Mouse (Mus musculus) CH12.LX (cell line): ENCODE measurements around the gene Sgce. TPM values are rescaled to one million over a fixed set of nuclear protein-coding genes. Genes with fewer than 3 reads are reported as not detected.

ENCODE experiments used
- DNase-seq: peaks from one replicate; pipeline ENCODE4 v3.0.0-alpha.2; 2013; ENCODE audit errors: extremely low read depth
- H3K27ac ChIP-seq: 2 replicates; pipeline ENCODE4 v1.5.1; 2012; ENCODE audit warnings: low read depth, mild to moderate bottlenecking, control low read depth, moderate library complexity; ENCODE audit not compliant: insufficient read depth
- H3K27me3 ChIP-seq: replicated peaks from 2 replicates; pipeline ENCODE3; 2012; ENCODE audit warnings: inconsistent platforms
- H3K36me3 ChIP-seq, 2 experiments: replicated peaks in 1 of 2; 2 replicates each; pipeline versions ENCODE3 to v1.6.1; 2012; ENCODE audit warnings: inconsistent platforms in 1 of 2, low read length in 1 of 2, mild to moderate bottlenecking in 1 of 2, mixed read lengths in 1 of 2, moderate library complexity in 1 of 2; ENCODE audit not compliant: control insufficient read depth in 1 of 2, insufficient read depth in 1 of 2
- H3K4me1 ChIP-seq, 2 experiments: 2 replicates each; pipeline ENCODE4 v1.6.1; 2012; ENCODE audit warnings: inconsistent platforms in 1 of 2, moderate library complexity in 1 of 2; ENCODE audit not compliant: insufficient read depth in 2 of 2, control insufficient read depth in 1 of 2
- H3K4me2 ChIP-seq: 2 replicates; pipeline ENCODE4 v1.6.1; 2012; ENCODE audit warnings: low read depth, mild to moderate bottlenecking, control low read depth; ENCODE audit not compliant: poor library complexity, insufficient read depth, severe bottlenecking
- H3K4me3 ChIP-seq, 3 experiments: fragments of 150-350 bp in 1 of 3; sonication (generic) in 1 of 3; replicated peaks in 1 of 3; 2 replicates each; pipeline versions ENCODE3 to v1.5.1; 2011 to 2012; ENCODE audit warnings: low read depth in 2 of 3, low read length in 2 of 3, mild to moderate bottlenecking in 2 of 3, moderate library complexity in 2 of 3, control low read depth in 1 of 3, improper control_type of control experiment in 1 of 3, inconsistent platforms in 1 of 3, mixed read lengths in 1 of 3; ENCODE audit not compliant: poor library complexity in 1 of 3
- H3K79me2 ChIP-seq: replicated peaks from 2 replicates; pipeline ENCODE4 v1.6.1; 2012; ENCODE audit warnings: mild to moderate bottlenecking, moderate library complexity; ENCODE audit not compliant: control insufficient read depth, poor library complexity, insufficient read depth, severe bottlenecking; ENCODE audit errors: extremely low read depth
- H3K9ac ChIP-seq: 2 replicates; pipeline ENCODE4 v1.6.1; 2012; ENCODE audit warnings: low read depth, mild to moderate bottlenecking, control low read depth, moderate library complexity; ENCODE audit not compliant: insufficient read depth
- H3K9me3 ChIP-seq: replicated peaks from 2 replicates; pipeline ENCODE3; 2012; ENCODE audit warnings: low read length, inconsistent platforms, mixed read lengths
- CHD1 ChIP-seq: IDR thresholded peaks from 2 replicates; pipeline ENCODE4 v1.6.1; 2012; ENCODE audit warnings: low read depth, low read length, improper control_type of control experiment, inconsistent platforms
- CHD2 ChIP-seq: IDR thresholded peaks from 2 replicates; pipeline ENCODE4 v1.6.1; 2011; ENCODE audit warnings: low read length, improper control_type of control experiment
- CTCF ChIP-seq, 2 experiments: IDR thresholded peaks in 1 of 2; conservative IDR thresholded peaks in 1 of 2; 2 replicates each; pipeline ENCODE4 v1.5.1; 2011 to 2012; ENCODE audit warnings: low read depth in 2 of 2, low read length in 2 of 2, improper control_type of control experiment in 1 of 2, inconsistent platforms in 1 of 2, mild to moderate bottlenecking in 1 of 2, moderate library complexity in 1 of 2
- E2F4 ChIP-seq: IDR thresholded peaks from 2 replicates; pipeline ENCODE4 v1.6.1; 2011; ENCODE audit warnings: low read depth, low read length, improper control_type of control experiment; ENCODE audit not compliant: insufficient replicate concordance
- ELF1 ChIP-seq: IDR thresholded peaks from 2 replicates; pipeline ENCODE4 v1.6.1; 2014; ENCODE audit warnings: low read depth, mild to moderate bottlenecking, inconsistent platforms, low read length, improper control_type of control experiment
- EP300 ChIP-seq: IDR thresholded peaks from 2 replicates; pipeline ENCODE4 v1.6.1; 2011; ENCODE audit warnings: low read length, improper control_type of control experiment
- JUN ChIP-seq: IDR thresholded peaks from 2 replicates; pipeline ENCODE4 v1.6.1; 2011; ENCODE audit warnings: low read depth, mild to moderate bottlenecking, low read length, improper control_type of control experiment, moderate library complexity; ENCODE audit not compliant: insufficient read depth
- MAFK ChIP-seq: IDR thresholded peaks from 2 replicates; pipeline ENCODE4 v1.6.1; 2011; ENCODE audit warnings: low read length, improper control_type of control experiment; ENCODE audit not compliant: insufficient replicate concordance
- MAX ChIP-seq: IDR thresholded peaks from 2 replicates; pipeline ENCODE4 v1.6.1; 2011; ENCODE audit warnings: low read length, improper control_type of control experiment
- MAZ ChIP-seq: IDR thresholded peaks from 2 replicates; pipeline ENCODE4 v1.6.1; 2012; ENCODE audit warnings: low read depth, mild to moderate bottlenecking, inconsistent platforms, low read length, improper control_type of control experiment, moderate library complexity
- MEF2A ChIP-seq: IDR thresholded peaks from 2 replicates; pipeline ENCODE4 v1.6.1; 2014; ENCODE audit warnings: low read depth, mild to moderate bottlenecking, inconsistent platforms, low read length, improper control_type of control experiment, borderline replicate concordance
- MYC ChIP-seq: IDR thresholded peaks from 2 replicates; pipeline ENCODE4 v1.6.1; 2011; ENCODE audit warnings: low read depth, mild to moderate bottlenecking, improper control_type of control experiment, low read length
- NELFE ChIP-seq: IDR thresholded peaks from 2 replicates; pipeline ENCODE4 v1.6.1; 2011; ENCODE audit warnings: low read depth, low read length, improper control_type of control experiment
- NRF1 ChIP-seq: IDR thresholded peaks from 2 replicates; pipeline ENCODE4 v1.6.1; 2014; ENCODE audit warnings: low read depth, mild to moderate bottlenecking, inconsistent platforms, low read length, improper control_type of control experiment, moderate library complexity
- POLR2A ChIP-seq: IDR thresholded peaks from 2 replicates; pipeline ENCODE4 v1.6.1; 2011; ENCODE audit warnings: low read depth, mild to moderate bottlenecking, improper control_type of control experiment, low read length
- POLR2AphosphoS2 ChIP-seq: IDR thresholded peaks from 2 replicates; pipeline ENCODE4 v1.6.1; 2011; ENCODE audit warnings: low read depth, low read length, improper control_type of control experiment
- RAD21 ChIP-seq: IDR thresholded peaks from 2 replicates; pipeline ENCODE4 v1.6.1; 2011; ENCODE audit warnings: low read depth, mild to moderate bottlenecking, low read length, improper control_type of control experiment, moderate library complexity
- RCOR1 ChIP-seq: conservative IDR thresholded peaks from 2 replicates; pipeline ENCODE4 v1.6.1; 2012; ENCODE audit warnings: low read depth, mild to moderate bottlenecking, inconsistent platforms, low read length, improper control_type of control experiment
- SIN3A ChIP-seq: IDR thresholded peaks from 2 replicates; pipeline ENCODE4 v1.6.1; 2012; ENCODE audit warnings: low read length, improper control_type of control experiment, inconsistent platforms
- UBTF ChIP-seq: IDR thresholded peaks from 2 replicates; pipeline ENCODE4 v1.6.1; 2012; ENCODE audit warnings: low read depth, mild to moderate bottlenecking, inconsistent platforms, low read length, improper control_type of control experiment, moderate library complexity
- ZC3H11A ChIP-seq: IDR thresholded peaks from 2 replicates; pipeline ENCODE4 v1.6.1; 2012; ENCODE audit warnings: low read depth, mild to moderate bottlenecking, inconsistent platforms, low read length, improper control_type of control experiment
- ZKSCAN1 ChIP-seq: IDR thresholded peaks from 2 replicates; pipeline ENCODE4 v1.6.1; 2012; ENCODE audit warnings: low read depth, inconsistent platforms, low read length, improper control_type of control experiment, borderline replicate concordance
- ZNF384 ChIP-seq: IDR thresholded peaks from 2 replicates; pipeline ENCODE4 v1.6.1; 2012; ENCODE audit warnings: low read depth, low read length, improper control_type of control experiment, inconsistent platforms
- dilution Hi-C: fragments of 300-500 bp; cut with MboI; formaldehyde crosslinking; loops from 2 replicates; pipeline ENCODE4 v1.14.3; 2020; ENCODE audit warnings: low sequenced_read_pairs; ENCODE audit not compliant: extremely low pct_unique_long_range_greater_than_20kb, extremely low pct_ligation_motif_present
- in situ Hi-C: fragments of 300-500 bp; cut with MboI; formaldehyde crosslinking; loops from 3 replicates; pipeline ENCODE4 v1.14.3; 2019; ENCODE audit warnings: low sequenced_read_pairs, low pct_ligation_motif_present, low pct_unique_long_range_greater_than_20kb, mixed read lengths
- polyA plus RNA-seq: library from polyadenylated mRNA; unstranded; fragments of >175 nt; gene quantifications from 2 replicates; pipeline ENCODE4 v1.2.1, GENCODE M21; 2012; ENCODE audit warnings: low read depth; ENCODE audit not compliant: insufficient read length
- total RNA-seq, 2 experiments: library from RNA; depleted of rRNA; stranded (reverse); fragments of 300-350 nt in 1 of 2; fragments of >200 nt in 1 of 2; gene quantifications; 2 replicates each; pipeline ENCODE4 v1.2.3; 2012 to 2014

Gene Sgce
- total and polyA plus RNA-seq, 3 experiments, result not detected

GRCm38 (mm10) chr6:4695778-4696177, 51.2 kb downstream of the Sgce start:
- Histone ChIP-seq H3K9me3 (no peaks in the 10 kb centered on the region), H3K36me3 (no peaks in the 10 kb centered on the region), H3K79me2 (no peaks in the 10 kb centered on the region), H3K27me3 (no peaks in the 10 kb centered on the region), H3K4me2 (no peak overlapping the region), H3K4me3 (no peak overlapping the region), H3K27ac (no peak overlapping the region)
- dilution Hi-C loops, result no loop called here
- no peak for DNase-seq
- no peak for TF ChIP-seq NRF1
- TF ChIP-seq UBTF, result no peak
- TF ChIP-seq MEF2A, result no peak
- TF ChIP-seq RAD21, result no peak
- TF ChIP-seq MYC, result no peak
- TF ChIP-seq NELFE, result no peak
- no peak for TF ChIP-seq ZKSCAN1
- TF ChIP-seq POLR2AphosphoS2, result no peak
- TF ChIP-seq, all 38 proteins: peak for 0
- no peaks in the 10 kb centered on the region for H3K4me1 ChIP-seq
- in situ Hi-C loops, result no loop called here
- H3K9ac ChIP-seq, result no peak overlapping the region

DNA sequence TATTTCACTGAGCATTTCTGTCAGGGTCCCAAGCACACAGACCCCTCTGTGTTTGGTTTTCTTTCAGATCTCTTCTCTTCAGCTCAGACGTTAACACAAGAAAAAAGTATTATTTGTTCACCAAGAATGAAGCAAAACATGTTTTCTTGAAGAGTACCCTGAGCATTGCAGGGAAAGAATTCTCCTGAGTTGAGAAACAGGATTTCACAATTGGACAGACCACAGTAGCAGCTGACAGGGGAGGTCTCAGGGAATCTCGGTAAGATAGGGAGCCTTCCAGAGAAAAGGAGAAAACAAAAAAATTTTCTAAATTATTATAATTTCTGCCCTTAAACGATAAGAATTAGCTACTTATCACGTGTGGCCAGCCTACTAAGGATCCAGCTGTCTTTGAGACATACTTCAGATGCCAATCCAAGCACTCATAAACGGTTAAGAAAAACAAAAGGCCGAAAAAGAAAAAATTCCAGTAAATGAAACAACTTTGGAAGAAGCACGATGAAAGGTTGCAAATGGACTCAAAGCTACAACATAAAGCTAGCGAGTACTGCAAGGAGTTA, 52.3 kb downstream of the Sgce start:
- in situ Hi-C loops, result no loop called here
- H3K4me3 ChIP-seq, result no peak overlapping the region

GRCm38 (mm10) chr6:4693544-4693943, 53.5 kb downstream of the Sgce start:
- dilution Hi-C loops (no loop called here), in situ Hi-C loops (no loop called here)
- Histone ChIP-seq H3K4me3 (no peak overlapping the region), H3K79me2 (no peaks in the 10 kb centered on the region), H3K27me3 (no peaks in the 10 kb centered on the region), H3K9ac (no peak overlapping the region), H3K4me2 (no peak overlapping the region), H3K4me1 (no peaks in the 10 kb centered on the region), H3K27ac (no peak overlapping the region), H3K36me3 (no peaks in the 10 kb centered on the region), H3K9me3 (no peaks in the 10 kb centered on the region)
- TF ChIP-seq JUN, result no peak
- no peak for TF ChIP-seq NELFE
- no peak for TF ChIP-seq MYC
- no peak for TF ChIP-seq ELF1
- no peak for TF ChIP-seq MEF2A
- TF ChIP-seq POLR2A, result no peak
- TF ChIP-seq CHD2, result no peak
- TF ChIP-seq ZC3H11A, result no peak
- no peak for TF ChIP-seq ZNF384
- TF ChIP-seq MAFK, result no peak
- TF ChIP-seq E2F4, result no peak
- DNase-seq, result no peak

More for the DNA sequence above, 52.3 kb downstream of the Sgce start:
- dilution Hi-C loops, result no loop called here
- no peaks in the 10 kb centered on the region for H3K9me3 ChIP-seq
- H3K4me1 ChIP-seq, result no peaks in the 10 kb centered on the region
- no peak overlapping the region for H3K4me2 ChIP-seq
- H3K27ac ChIP-seq, result no peak overlapping the region
- DNase-seq, result no peak
- H3K36me3 ChIP-seq, result no peaks in the 10 kb centered on the region
- H3K79me2 ChIP-seq, result no peaks in the 10 kb centered on the region
- TF ChIP-seq MAZ, result no peak
- TF ChIP-seq ELF1, result no peak
- TF ChIP-seq MAX, result no peak
- no peak for TF ChIP-seq RCOR1
- TF ChIP-seq CHD1, result no peak
- TF ChIP-seq CTCF (conservative IDR thresholded peaks at IDR 0.05 in 1 of 2, IDR thresholded peaks at IDR 0.05 in 1 of 2; ENCODE audit: low read depth in 2 of 2, low read length in 2 of 2), result no peak
- TF ChIP-seq SIN3A, result no peak
- no peak for TF ChIP-seq EP300
- no peak overlapping the region for H3K9ac ChIP-seq
- no peaks in the 10 kb centered on the region for H3K27me3 ChIP-seq
